Mouse (Mus musculus) midbrain, embryonic 13.5 days (tissue): Measurements from ENCODE around the gene Pde6c. TPM values are rescaled to one million over a fixed set of nuclear protein-coding genes. Genes with fewer than 3 reads are reported as not detected.

Source experiments
- ATAC-seq: fragments of 200-750 bp; cut with Nextera tagmentation; 2 replicates; pipeline ENCODE4 v1.8.0; 2017; ENCODE audit warnings: mild to moderate bottlenecking, moderate TSS enrichment, moderate library complexity
- H3K27ac ChIP-seq: fragments of 300-500 bp; sonication (generic); 2 replicates; pipeline ENCODE4 v1.5.1; 2015; ENCODE audit warnings: inconsistent platforms, mild to moderate bottlenecking, moderate library complexity
- H3K27me3 ChIP-seq: fragments of 300-500 bp; sonication (generic); 2 replicates; pipeline ENCODE4 v1.6.1; 2015; ENCODE audit warnings: mild to moderate bottlenecking, inconsistent platforms
- H3K36me3 ChIP-seq: fragments of 300-500 bp; sonication (generic); 2 replicates; pipeline ENCODE4 v1.6.1; 2015; ENCODE audit warnings: mild to moderate bottlenecking, inconsistent platforms
- H3K4me1 ChIP-seq: fragments of 300-500 bp; sonication (generic); replicated peaks from 2 replicates; pipeline ENCODE4 v1.6.1; 2015; ENCODE audit warnings: inconsistent platforms
- H3K4me2 ChIP-seq: fragments of 300-500 bp; sonication (generic); replicated peaks from 2 replicates; pipeline ENCODE4 v1.6.1; 2015; ENCODE audit warnings: moderate library complexity, mild to moderate bottlenecking, inconsistent platforms
- H3K4me3 ChIP-seq: fragments of 300-500 bp; sonication (generic); replicated peaks from 2 replicates; pipeline ENCODE4 v1.5.1; 2015; ENCODE audit warnings: mild to moderate bottlenecking, inconsistent platforms
- H3K9ac ChIP-seq: fragments of 300-500 bp; sonication (generic); replicated peaks from 2 replicates; pipeline ENCODE4 v1.6.1; 2015; ENCODE audit warnings: mild to moderate bottlenecking, inconsistent platforms
- H3K9me3 ChIP-seq: fragments of 300-500 bp; sonication (generic); 2 replicates; pipeline ENCODE4 v1.6.1; 2016; ENCODE audit warnings: mild to moderate bottlenecking, inconsistent platforms
- WGBS: fragments of 180-500 bp; shearing (Covaris S2); methylation state at CpG from one replicate; pipeline ENCODE4 v1.1.7; 2015; 5-methylcytosine and 5-hydroxymethylcytosine counted together
- polyA plus RNA-seq: library from polyadenylated mRNA; unstranded; fragments of >200 nt; fragmentation: Nextera tagmentation; extraction: Ambion mirVana; gene quantifications from 2 replicates; pipeline ENCODE4 v1.2.1, GENCODE M21; 2015

Pde6c gene
- 0.13 and 0.24 TPM in 2 replicates for polyA plus RNA-seq

GRCm38 (mm10) chr19:38132481-38132880 lies at the start of gene Pde6c:
Pde6c (plus strand) TSS chr19:38132781.
- Histone ChIP-seq H3K9ac (no peak within 1 kb of the TSS), H3K4me3 (no peak within 1 kb of the TSS), H3K27me3 (no peaks in the 10 kb centered on the region), H3K27ac (no peak within 1 kb of the TSS), H3K9me3 (no peaks in the 10 kb centered on the region), H3K4me2 (no peak within 1 kb of the TSS), H3K4me1 (no peaks in the 10 kb centered on the region), H3K36me3 (no peaks in the 10 kb centered on the region)
- no peak for ATAC-seq
- 78% methylated on average over 6 of the region's 6 CpGs for WGBS

DNA sequence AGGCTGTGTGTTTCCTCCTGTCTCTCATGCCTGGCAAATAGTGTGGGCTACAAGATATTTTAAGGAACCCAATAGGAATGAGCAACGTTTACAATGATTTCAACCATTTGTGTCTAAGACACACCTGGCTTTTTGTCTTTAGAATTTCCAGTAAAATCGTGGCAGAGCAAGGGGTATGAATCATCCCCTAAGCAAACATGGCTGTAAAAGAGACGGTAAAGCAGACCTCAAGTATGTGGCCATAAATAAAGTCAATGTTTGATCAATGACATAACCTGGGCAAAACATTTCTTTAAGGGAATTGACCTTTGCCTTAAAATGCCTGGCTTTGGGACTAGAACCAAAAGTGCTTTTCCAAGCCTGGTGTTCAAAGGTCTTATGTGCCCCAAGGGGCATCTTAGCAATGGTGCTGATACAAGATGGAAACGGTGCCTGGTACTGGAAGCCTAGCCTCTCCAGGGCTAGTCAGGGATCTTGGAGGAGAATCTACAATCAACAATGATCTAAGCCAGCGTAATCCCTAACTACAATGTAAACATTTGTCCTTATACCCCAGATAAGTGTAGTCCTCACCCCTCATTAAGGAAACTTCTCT lies 49.6 kb upstream of the Pde6c start:
- no peak for ATAC-seq
- Histone ChIP-seq H3K4me3 (no peak overlapping the region), H3K9ac (no peak overlapping the region), H3K27ac (no peak overlapping the region), H3K9me3 (no peaks in the 10 kb centered on the region), H3K4me2 (no peak overlapping the region), H3K36me3 (no peaks in the 10 kb centered on the region), H3K27me3 (no peaks in the 10 kb centered on the region), H3K4me1 (no peaks in the 10 kb centered on the region)
- WGBS = 82% methylated on average over 5 of the region's 5 CpGs

DNA sequence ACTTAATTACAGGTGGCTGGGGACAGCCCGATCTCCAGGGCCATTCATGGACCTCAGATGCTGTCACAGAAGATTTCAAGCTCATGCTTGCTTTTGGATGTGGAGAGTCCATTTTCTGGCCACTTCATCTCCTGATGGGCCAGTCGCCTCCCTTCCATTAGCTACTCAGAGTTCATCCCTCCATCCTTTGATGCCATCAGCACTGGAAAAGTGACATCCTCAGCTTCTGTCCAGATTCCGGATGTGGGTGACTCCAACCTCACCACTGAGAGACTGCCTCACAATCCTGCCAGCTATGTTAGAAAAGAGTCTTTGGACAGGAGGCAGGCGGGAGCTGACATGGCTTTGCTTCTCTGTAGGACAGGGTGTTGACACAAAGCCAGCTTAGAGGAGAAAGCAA lies 46.7 kb upstream of the Pde6c start:
- 85% methylated on average over 4 of the region's 4 CpGs for WGBS
- H3K9me3 ChIP-seq = no peaks in the 10 kb centered on the region
- no peak overlapping the region for H3K9ac ChIP-seq
- H3K4me2 ChIP-seq = no peak overlapping the region
- no peak overlapping the region for H3K27ac ChIP-seq
- H3K4me1 ChIP-seq = no peaks in the 10 kb centered on the region
- no peaks in the 10 kb centered on the region for H3K27me3 ChIP-seq
- no peak for ATAC-seq
- H3K36me3 ChIP-seq = no peaks in the 10 kb centered on the region
- H3K4me3 ChIP-seq = no peak overlapping the region

DNA sequence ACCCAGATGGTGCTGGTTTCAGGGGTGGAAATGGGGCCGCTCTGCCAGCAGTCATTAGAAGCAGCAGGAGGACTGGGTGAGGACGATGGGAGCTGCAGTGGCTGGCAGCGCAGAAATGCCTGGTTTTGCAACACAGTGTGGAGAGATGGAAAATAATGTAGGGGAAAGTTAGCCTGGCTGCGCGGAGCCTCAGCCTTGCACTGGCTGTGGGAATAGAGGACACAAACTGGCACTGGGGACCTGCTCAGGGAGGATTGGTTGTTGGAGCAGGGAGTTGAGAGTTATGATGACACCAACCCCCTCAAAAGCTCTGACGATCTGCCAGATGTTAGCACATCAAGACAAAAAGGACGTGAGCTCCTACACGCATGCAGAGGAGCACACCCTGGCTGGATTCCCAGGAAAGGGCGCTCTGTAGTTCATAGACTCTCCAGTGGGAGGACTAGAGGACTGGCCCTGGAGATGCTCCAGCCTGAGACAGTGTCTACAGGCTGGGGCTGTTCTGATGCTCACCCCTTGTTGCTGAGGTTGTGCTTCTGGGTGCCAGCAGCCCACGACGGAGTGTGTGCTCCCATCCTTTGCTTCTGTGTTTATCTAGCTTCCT lies 45.5 kb upstream of the Pde6c start:
- no peak overlapping the region for H3K27ac ChIP-seq
- WGBS = 71% methylated on average over 11 of the region's 11 CpGs
- H3K27me3 ChIP-seq = no peaks in the 10 kb centered on the region
- no peaks in the 10 kb centered on the region for H3K4me1 ChIP-seq
- H3K9me3 ChIP-seq = no peaks in the 10 kb centered on the region
- H3K9ac ChIP-seq = no peak overlapping the region
- H3K36me3 ChIP-seq = no peaks in the 10 kb centered on the region
- H3K4me2 ChIP-seq = no peak overlapping the region
- ATAC-seq = 0 out of 2 replicates have a peak, but pooled peaks have one; percentile 48
- no peak overlapping the region for H3K4me3 ChIP-seq

DNA sequence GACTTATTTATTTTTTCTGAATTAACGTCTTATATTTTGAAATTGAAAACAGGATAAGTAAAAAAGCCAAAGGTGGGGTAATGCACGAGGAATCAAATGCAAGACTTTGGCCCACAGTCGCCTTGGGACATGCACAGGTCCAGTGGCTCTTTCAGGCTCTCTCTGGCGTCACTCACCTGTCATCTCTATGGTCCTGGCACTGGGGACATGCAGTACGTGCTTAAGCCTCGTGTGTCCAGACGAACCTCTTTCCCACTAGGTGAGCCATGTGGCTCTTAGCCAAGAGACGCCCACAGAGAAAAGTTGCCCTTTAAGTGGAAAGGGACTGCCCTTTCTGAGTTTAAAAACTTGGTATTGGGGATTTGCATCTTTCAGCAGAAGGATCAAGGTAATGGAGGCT lies 43.2 kb upstream of the Pde6c start:
- H3K36me3 ChIP-seq = no peaks in the 10 kb centered on the region
- ATAC-seq = no peak
- no peak overlapping the region for H3K4me2 ChIP-seq
- H3K4me1 ChIP-seq = no peaks in the 10 kb centered on the region
- H3K4me3 ChIP-seq = no peak overlapping the region
- H3K27ac ChIP-seq = no peak overlapping the region
- no peaks in the 10 kb centered on the region for H3K9me3 ChIP-seq
- no peaks in the 10 kb centered on the region for H3K27me3 ChIP-seq
- H3K9ac ChIP-seq = no peak overlapping the region
- 83% methylated on average over 8 of the region's 8 CpGs for WGBS

GRCm38 (mm10) chr19:38091512-38091985 lies 41.0 kb upstream of the Pde6c start:
- Histone ChIP-seq H3K27me3 (peaks cover 14% of the 10 kb centered on the region), H3K4me1 (no peaks in the 10 kb centered on the region), H3K9me3 (no peaks in the 10 kb centered on the region), H3K4me2 (no peak overlapping the region), H3K27ac (no peak overlapping the region), H3K36me3 (no peaks in the 10 kb centered on the region), H3K4me3 (no peak overlapping the region), H3K9ac (no peak overlapping the region)
- ATAC-seq = no peak
- WGBS = 34% methylated on average over 4 of the region's 4 CpGs

GRCm38 (mm10) chr19:38096231-38096630 lies 36.4 kb upstream of the Pde6c start:
- WGBS = 10% methylated on average over 4 of the region's 4 CpGs
- H3K4me1 ChIP-seq = peaks cover 10% of the 10 kb centered on the region
- ATAC-seq = no peak
- no peaks in the 10 kb centered on the region for H3K36me3 ChIP-seq
- peaks cover 42% of the 10 kb centered on the region for H3K27me3 ChIP-seq
- no peak overlapping the region for H3K9ac ChIP-seq
- H3K27ac ChIP-seq = no peak overlapping the region
- no peaks in the 10 kb centered on the region for H3K9me3 ChIP-seq
- H3K4me2 ChIP-seq = no peak overlapping the region
- H3K4me3 ChIP-seq = no peak overlapping the region

- H3K4me2 ChIP-seq = peak within 1 kb of the TSS; percentile 58
- no peaks in the 10 kb centered on the region for H3K9me3 ChIP-seq
- under 1% methylated on average over 77 of the region's 77 CpGs for WGBS
- H3K27me3 ChIP-seq = peaks cover 42% of the 10 kb centered on the region
- H3K27ac ChIP-seq = no peak within 1 kb of the TSS
- H3K4me1 ChIP-seq = peaks cover 10% of the 10 kb centered on the region
- peak; percentile 55; the same call in 1 of the 2 replicates for ATAC-seq
- peak within 1 kb of the TSS; percentile 34 for H3K4me3 ChIP-seq
- no peak within 1 kb of the TSS; the same call in 1 of the 2 replicates for H3K9ac ChIP-seq
- H3K36me3 ChIP-seq = no peaks in the 10 kb centered on the region
Measured at GRCm38 (mm10) chr19:38096858-38097758, 35.5 kb upstream of the Pde6c start, which contains the start of gene Ffar4. Ffar4 (plus strand) TSS chr19:38097071.

DNA sequence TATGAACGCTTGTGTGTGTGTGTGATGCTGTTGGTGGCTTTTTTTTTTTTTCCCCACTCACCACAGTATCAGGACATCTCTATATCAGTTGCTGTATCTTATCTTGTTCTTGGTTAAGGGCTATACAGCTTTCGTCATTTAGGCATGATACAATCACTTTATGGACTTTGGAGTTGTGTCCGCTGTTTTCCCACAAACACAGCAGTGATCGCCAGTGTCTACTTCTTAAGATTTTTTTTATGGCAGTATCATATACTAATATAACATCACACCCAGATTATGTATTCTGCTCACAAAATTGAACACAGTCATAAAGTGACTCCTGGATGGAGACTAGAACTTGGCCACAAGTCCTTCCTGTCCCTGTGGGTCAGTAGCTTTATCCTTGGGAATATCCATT lies 24.7 kb upstream of the Pde6c start:
- no peaks in the 10 kb centered on the region for H3K9me3 ChIP-seq
- H3K27ac ChIP-seq = no peak overlapping the region
- H3K4me3 ChIP-seq = no peak overlapping the region
- no peak for ATAC-seq
- H3K36me3 ChIP-seq = no peaks in the 10 kb centered on the region
- H3K27me3 ChIP-seq = no peaks in the 10 kb centered on the region
- 95% methylated on average over 4 of the region's 4 CpGs for WGBS
- H3K4me2 ChIP-seq = no peak overlapping the region
- no peaks in the 10 kb centered on the region for H3K4me1 ChIP-seq
- H3K9ac ChIP-seq = no peak overlapping the region

GRCm38 (mm10) chr19:38109506-38110242 lies 22.9 kb upstream of the Pde6c start:
- ATAC-seq = no peak
- WGBS = 92% methylated on average over 15 of the region's 15 CpGs
- no peak overlapping the region for H3K4me3 ChIP-seq

DNA sequence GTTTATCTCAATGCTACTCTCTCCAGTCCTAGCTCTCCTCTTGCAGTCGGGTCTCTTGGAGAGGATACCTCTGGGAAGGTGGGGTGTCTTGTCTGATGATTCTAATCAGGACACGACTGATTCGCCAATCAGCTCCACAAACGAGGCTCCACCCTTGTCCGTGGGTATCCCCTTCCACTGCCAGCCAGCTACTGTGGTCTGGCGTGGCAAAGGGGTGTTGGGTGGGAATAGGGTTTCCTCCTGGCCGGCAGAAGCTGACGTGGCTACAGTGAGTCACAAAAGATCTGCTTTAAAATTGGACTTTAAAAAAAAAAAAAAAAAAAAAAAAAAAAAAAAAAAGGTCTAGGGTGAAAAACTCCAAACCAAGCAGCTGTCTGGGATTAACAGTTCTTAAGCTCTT lies 21.5 kb upstream of the Pde6c start:
- Histone ChIP-seq H3K4me1 (no peaks in the 10 kb centered on the region), H3K27me3 (no peaks in the 10 kb centered on the region), H3K9me3 (no peaks in the 10 kb centered on the region), H3K4me2 (no peak overlapping the region), H3K9ac (no peak overlapping the region), H3K4me3 (no peak overlapping the region), H3K27ac (no peak overlapping the region), H3K36me3 (no peaks in the 10 kb centered on the region)
- WGBS = 88% methylated on average over 8 of the region's 8 CpGs
- no peak for ATAC-seq

More at GRCm38 (mm10) chr19:38109506-38110242, 22.9 kb upstream of the Pde6c start:
- H3K27ac ChIP-seq = no peak overlapping the region
- H3K27me3 ChIP-seq = no peaks in the 10 kb centered on the region
- no peaks in the 10 kb centered on the region for H3K9me3 ChIP-seq
- no peaks in the 10 kb centered on the region for H3K4me1 ChIP-seq
- H3K4me2 ChIP-seq = no peak overlapping the region
- H3K9ac ChIP-seq = no peak overlapping the region
- no peaks in the 10 kb centered on the region for H3K36me3 ChIP-seq
